Comparison of ENCODE assay signal across 9 mouse cellular contexts in the genomic region with DNA sequence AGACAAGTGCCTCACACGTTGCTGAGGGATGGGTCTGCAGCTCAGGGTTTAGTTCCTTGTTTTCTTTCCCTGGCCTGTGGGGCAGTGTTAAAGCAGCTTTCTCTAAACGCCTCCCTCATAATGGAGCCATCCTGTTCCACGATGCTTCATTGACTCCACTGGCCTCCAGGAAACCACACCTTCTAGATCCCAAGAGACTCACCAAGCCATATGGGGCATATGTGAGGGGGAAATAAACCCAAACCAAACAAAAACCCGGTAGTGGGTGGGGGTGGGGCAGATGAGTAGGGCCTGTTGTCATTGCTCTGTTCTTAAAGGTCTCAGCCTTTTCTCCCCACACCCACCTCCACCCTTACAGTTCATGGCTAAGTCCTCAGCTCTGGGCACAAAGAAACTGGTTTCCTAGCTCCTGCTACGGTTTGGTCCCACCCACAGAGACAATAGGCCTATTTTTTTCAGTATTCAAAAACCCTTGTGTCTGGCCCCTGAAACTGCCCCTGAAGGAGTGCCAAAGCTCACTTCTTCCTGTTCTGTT. TPM values are rescaled to one million over a fixed set of nuclear protein-coding genes. Genes with fewer than 3 reads are reported as not detected.
A peak's percentile ranks its signal among the peaks of the same experiment; 100 is the strongest.
DNase-seq lines count a peak whose midpoint lies in the region; ATAC-seq and TF ChIP-seq lines count a peak whose summit lies in the region.
"Had no signal": no experiment of that assay in that cellular context is flagged by ENCODE, and none has a peak within 500 bp of the region (broad histone marks: within the 10 kb centered on the region; RNA-seq: fewer than 3 reads in every experiment).

No protein-coding gene starts in this region.

- H3K27ac ChIP-seq in heart, embryonic 12.5 days (ENCODE audit: poor library complexity, severe bottlenecking): 0 out of 2 replicates have a peak overlapping the region, but pooled peaks have one; percentile 3
- peak overlapping the region; percentile 82 for H3K27ac ChIP-seq in lung, postnatal 0 days (ENCODE audit: low read length)
- no peak overlapping the region for H3K27ac ChIP-seq in hindbrain, embryonic 12.5 days
- H3K27ac ChIP-seq: neural tube, embryonic 12.5 days had no signal

- no peak for TF ChIP-seq CTCF in lung, postnatal 0 days (IDR thresholded peaks at IDR 0.05)

- no peak overlapping the region for H3K4me2 ChIP-seq in heart, embryonic 12.5 days
- no peak overlapping the region for H3K4me2 ChIP-seq in lung, postnatal 0 days (replicated peaks; ENCODE audit: low read depth, low read length)
- no peak overlapping the region for H3K4me2 ChIP-seq in hindbrain, embryonic 12.5 days (replicated peaks)
- H3K4me2 ChIP-seq: neural tube, embryonic 12.5 days had no signal

- no peaks in the 10 kb centered on the region for H3K9me3 ChIP-seq in heart, embryonic 12.5 days (replicated peaks)
- H3K9me3 ChIP-seq in lung, postnatal 0 days (ENCODE audit: low read length): no peaks in the 10 kb centered on the region
- H3K9me3 ChIP-seq in hindbrain, embryonic 12.5 days (replicated peaks): no peaks in the 10 kb centered on the region
- H3K9me3 ChIP-seq: neural tube, embryonic 12.5 days had no signal

- TF ChIP-seq EP300 in lung, postnatal 0 days (IDR thresholded peaks at IDR 0.05): peak; percentile 77

- H3K4me3 ChIP-seq in heart, embryonic 12.5 days: no peak overlapping the region
- H3K4me3 ChIP-seq in lung, postnatal 0 days (ENCODE audit: low read depth, low read length): no peak overlapping the region
- no peak overlapping the region for H3K4me3 ChIP-seq in hindbrain, embryonic 12.5 days
- H3K4me3 ChIP-seq: neural tube, embryonic 12.5 days had no signal

- H3K4me1 ChIP-seq in heart, embryonic 12.5 days (replicated peaks): no peaks in the 10 kb centered on the region; the same call in 1 of the 2 replicates
- H3K4me1 ChIP-seq in lung, postnatal 0 days (ENCODE audit: insufficient read depth, low read depth, low read length): peaks cover 19% of the 10 kb centered on the region; the same call in 1 of the 2 replicates
- peaks cover 13% of the 10 kb centered on the region for H3K4me1 ChIP-seq in hindbrain, embryonic 12.5 days

- 31% methylated on average over 5 of the region's 5 CpGs for WGBS in heart, embryonic 12.5 days
- 12% methylated on average over 5 of the region's 5 CpGs for WGBS in lung, postnatal 0 days
- WGBS in hindbrain, embryonic 12.5 days: 9% methylated on average over 5 of the region's 5 CpGs

- no peaks in the 10 kb centered on the region for H3K36me3 ChIP-seq in heart, embryonic 12.5 days
- no peaks in the 10 kb centered on the region for H3K36me3 ChIP-seq in lung, postnatal 0 days (ENCODE audit: insufficient read depth, low read length)
- H3K36me3 ChIP-seq in hindbrain, embryonic 12.5 days: no peaks in the 10 kb centered on the region
- H3K36me3 ChIP-seq: neural tube, embryonic 12.5 days had no signal

- H3K27me3 ChIP-seq in heart, embryonic 12.5 days (replicated peaks): no peaks in the 10 kb centered on the region
- H3K27me3 ChIP-seq in lung, postnatal 0 days (replicated peaks; ENCODE audit: insufficient read depth, low read length): no peaks in the 10 kb centered on the region
- H3K27me3 ChIP-seq in hindbrain, embryonic 12.5 days: no peaks in the 10 kb centered on the region
- H3K27me3 ChIP-seq: neural tube, embryonic 12.5 days had no signal

- ATAC-seq in heart, embryonic 12.5 days (ENCODE audit: insufficient number of reproducible peaks, low FRiP score): no peak
- ATAC-seq in lung, postnatal 0 days: peak; percentile 77
- no peak for ATAC-seq in activated CD4-positive, CD25-positive, alpha-beta regulatory T cell, adult 4 months
- ATAC-seq in hindbrain, embryonic 12.5 days (ENCODE audit: low FRiP score): no peak

- DNase-seq in 3T3-L1 (ENCODE audit: low read depth, low spot score) (peak; percentile 13), A20 (ENCODE audit: low read depth, low spot score) (peak; percentile 87)
- peak; percentile 79 for DNase-seq in lung, postnatal 0 days (ENCODE audit: low spot score)
- DNase-seq in right cerebral cortex, postnatal 10 days (ENCODE audit: low spot score in 2 of 2): no peak

- no peak overlapping the region for H3K9ac ChIP-seq in heart, embryonic 12.5 days
- no peak overlapping the region for H3K9ac ChIP-seq in lung, postnatal 0 days (replicated peaks; ENCODE audit: low read depth)
- no peak overlapping the region for H3K9ac ChIP-seq in hindbrain, embryonic 12.5 days
- H3K9ac ChIP-seq: neural tube, embryonic 12.5 days had no signal

RNA-seq across cellular contexts. Expression of a gene that starts 20.4 kb away (rescaled TPM):
- polyA plus RNA-seq in heart, embryonic 12.5 days (2016; fragmentation: Nextera tagmentation; extraction: Ambion mirVana): not detected in 2 replicates
- polyA plus RNA-seq in lung, postnatal 0 days (2015; fragmentation: Nextera tagmentation; extraction: Ambion mirVana): 31.9 and 38.1 TPM in 2 replicates
- polyA plus RNA-seq in activated CD4-positive, CD25-positive, alpha-beta regulatory T cell, adult 4 months (2017; shearing (Covaris generic)): not detected
- 0.30 and 0.43 TPM in 2 replicates for polyA plus RNA-seq in hindbrain, embryonic 12.5 days (2016; fragmentation: Nextera tagmentation; extraction: Ambion mirVana)
- polyA plus RNA-seq: gonadal fat pad, adult 2 months had no signal

RNA-seq across cellular contexts. Expression of a gene that starts 34.6 kb away (rescaled TPM):
- polyA plus RNA-seq in heart, embryonic 12.5 days (2016; fragmentation: Nextera tagmentation; extraction: Ambion mirVana): 4.1 and 5.9 TPM in 2 replicates
- polyA plus RNA-seq in lung, postnatal 0 days (2015; fragmentation: Nextera tagmentation; extraction: Ambion mirVana): 19.8 and 21.4 TPM in 2 replicates
- polyA plus RNA-seq in activated CD4-positive, CD25-positive, alpha-beta regulatory T cell, adult 4 months (2017; shearing (Covaris generic)): 10 to 100 TPM in 1 of 2 experiments, 1 to 10 TPM in 1; 8.5 to 10.7 TPM
- polyA plus RNA-seq in hindbrain, embryonic 12.5 days (2016; fragmentation: Nextera tagmentation; extraction: Ambion mirVana): 7.8 and 9.4 TPM in 2 replicates

RNA-seq across cellular contexts. Expression of a gene that starts 44.3 kb away (rescaled TPM):
- polyA plus RNA-seq in heart, embryonic 12.5 days (2016; fragmentation: Nextera tagmentation; extraction: Ambion mirVana): 2.1 and 2.4 TPM in 2 replicates
- 21.7 and 23.5 TPM in 2 replicates for polyA plus RNA-seq in lung, postnatal 0 days (2015; fragmentation: Nextera tagmentation; extraction: Ambion mirVana)
- under 1 TPM in 1 of 2 experiments, not detected in 1; 0.33 TPM for polyA plus RNA-seq in activated CD4-positive, CD25-positive, alpha-beta regulatory T cell, adult 4 months (2017; shearing (Covaris generic))
- 0.81 and 1.8 TPM in 2 replicates for polyA plus RNA-seq in hindbrain, embryonic 12.5 days (2016; fragmentation: Nextera tagmentation; extraction: Ambion mirVana)

Comparison
In these comparisons a context has a peak if more than half of its experiments do, and no peak if none do; other contexts are left out.
1. DNase-seq: peak in 3T3-L1 (single experiment), A20 (single experiment) and lung, postnatal 0 days (single experiment); none in right cerebral cortex, postnatal 10 days (0 of 2).
2. RNA of a gene that starts 20.4 kb away (polyA plus RNA-seq): 31.9 to 38.1 TPM in lung, postnatal 0 days; 0.30 to 0.43 TPM in hindbrain, embryonic 12.5 days, not detected in activated CD4-positive, CD25-positive, alpha-beta regulatory T cell, adult 4 months and not detected in heart, embryonic 12.5 days; every median in the first group is over 10 times any median in the second.